Mouse (Mus musculus) embryonic fibroblast, embryonic 13.5 days (primary cell): ENCODE results near the gene Rhbdl2.

ENCODE experiments used
- CTCF ChIP-seq: IDR thresholded peaks from 2 replicates; pipeline ENCODE4 v1.5.1; 2011; ENCODE audit warnings: mild to moderate bottlenecking, control low read depth, low read length, moderate library complexity, borderline replicate concordance; ENCODE audit not compliant: insufficient read depth
- POLR2A ChIP-seq: IDR thresholded peaks from 2 replicates; pipeline ENCODE4 v1.6.1; 2011; ENCODE audit warnings: low read depth, mild to moderate bottlenecking, control low read depth, low read length, moderate library complexity

GRCm38 (mm10) chr4:123859803-123860202, 72.1 kb downstream of the Rhbdl2 start:
- TF ChIP-seq CTCF (no peak), POLR2A (no peak)
